Mouse (Mus musculus): ENCODE results near the gene Pamr1. TPM values are rescaled to one million over a fixed set of nuclear protein-coding genes. Genes with fewer than 3 reads are reported as not detected.
A peak's percentile ranks its signal among the peaks of the same experiment; 100 is the strongest.

The Pamr1 gene
- polyA plus RNA-seq, 1 experiment from 2014 or later, result 1.9 TPM

- Histone ChIP-seq H3K27ac (ENCODE audit: low read depth, low read length) (peak overlapping the region; percentile 63), H3K9me3 (ENCODE audit: control insufficient read depth, low read length) (no peaks in the 10 kb centered on the region), H3K27me3 (ENCODE audit: control insufficient read depth, insufficient read depth, low read length) (no peaks in the 10 kb centered on the region), H3K4me2 (no peak overlapping the region), H3K4me3 (ENCODE audit: low read depth, low read length) (no peak overlapping the region), H3K36me3 (ENCODE audit: control insufficient read depth, insufficient read depth, low read length) (no peaks in the 10 kb centered on the region), H3K4me1 (ENCODE audit: control insufficient read depth, insufficient read depth, low read length) (peaks cover 12% of the 10 kb centered on the region), H3K9ac (ENCODE audit: low read length) (no peak overlapping the region)
- DNase-seq (ENCODE audit: low spot score, missing footprints), result no peak
- WGBS, result 88% methylated on average over 7 of the region's 7 CpGs
- ATAC-seq (ENCODE audit: low FRiP score), result peak; percentile 72
Measured at GRCm38 (mm10) chr2:102685371-102686107, 135.7 kb downstream of the Pamr1 start.

DNA sequence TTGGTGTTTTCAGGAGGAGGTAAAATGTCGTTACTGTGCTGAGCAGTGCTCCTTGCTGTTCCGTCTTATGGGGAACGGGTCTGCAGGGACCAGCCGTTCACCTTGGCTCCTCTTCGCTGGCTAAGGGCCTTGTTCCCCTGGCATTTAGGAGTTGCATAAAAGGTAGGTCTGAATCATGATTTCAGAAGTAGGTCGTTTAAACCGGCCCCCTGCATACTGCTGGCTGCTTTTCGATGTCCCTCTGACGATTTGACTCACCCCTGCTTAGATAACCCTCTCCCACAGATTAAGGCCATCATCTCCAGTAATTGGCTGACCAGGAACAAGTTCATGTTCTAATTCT is 136.3 kb downstream of the Pamr1 start:
- Histone ChIP-seq H3K9me3 (ENCODE audit: control insufficient read depth, low read length) (no peaks in the 10 kb centered on the region), H3K27me3 (ENCODE audit: control insufficient read depth, insufficient read depth, low read length) (no peaks in the 10 kb centered on the region), H3K4me2 (no peak overlapping the region), H3K9ac (ENCODE audit: low read length) (no peak overlapping the region), H3K27ac (ENCODE audit: low read depth, low read length) (peak overlapping the region; percentile 63), H3K36me3 (ENCODE audit: control insufficient read depth, insufficient read depth, low read length) (no peaks in the 10 kb centered on the region), H3K4me3 (ENCODE audit: low read depth, low read length) (no peak overlapping the region), H3K4me1 (ENCODE audit: control insufficient read depth, insufficient read depth, low read length) (peaks cover 12% of the 10 kb centered on the region)
- WGBS, result 71% methylated on average over 9 of the region's 9 CpGs
- DNase-seq (ENCODE audit: low spot score, missing footprints) (no peak), ATAC-seq (ENCODE audit: low FRiP score) (no peak; the same call in 1 of the 2 replicates)

Other genes starting within 250 kb of the Pamr1 start
- 40.7 and 44.4 TPM in 2 replicates for gene Trim44, start 142.2 kb upstream of the Pamr1 start, polyA plus RNA-seq (2014; fragmentation: Nextera tagmentation; extraction: Ambion mirVana)
- gene Fjx1, start 97.5 kb upstream of the Pamr1 start, polyA plus RNA-seq (2014; fragmentation: Nextera tagmentation; extraction: Ambion mirVana), result 25.2 and 25.5 TPM in 2 replicates
- gene Slc1a2, start 108.6 kb downstream of the Pamr1 start, polyA plus RNA-seq (2014; fragmentation: Nextera tagmentation; extraction: Ambion mirVana), result 15.7 and 16.0 TPM in 2 replicates